Mouse (Mus musculus): ENCODE results near the gene Spg7.

Spg7 gene

DNA sequence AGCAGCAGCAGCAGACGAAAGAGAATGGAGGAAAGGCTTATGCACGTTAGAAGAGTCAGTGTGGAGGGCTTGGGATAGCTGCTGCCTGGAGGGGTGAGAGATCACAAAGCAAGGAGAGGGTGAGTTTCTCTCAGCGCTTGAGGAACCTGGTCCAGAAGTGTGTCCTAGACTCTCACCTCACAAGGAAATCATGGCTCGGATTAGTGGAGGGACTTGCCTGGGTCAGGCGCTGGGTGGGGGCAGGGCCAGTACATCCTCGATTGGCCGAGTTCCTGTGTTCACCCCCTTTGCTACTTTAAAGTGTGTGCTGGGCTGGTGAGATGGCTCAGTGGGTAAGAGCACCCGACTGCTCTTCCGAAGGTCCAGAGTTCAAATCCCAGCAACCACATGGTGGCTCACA lies 73.1 kb downstream of the Spg7 start:
- DNase-seq: no peak

DNA sequence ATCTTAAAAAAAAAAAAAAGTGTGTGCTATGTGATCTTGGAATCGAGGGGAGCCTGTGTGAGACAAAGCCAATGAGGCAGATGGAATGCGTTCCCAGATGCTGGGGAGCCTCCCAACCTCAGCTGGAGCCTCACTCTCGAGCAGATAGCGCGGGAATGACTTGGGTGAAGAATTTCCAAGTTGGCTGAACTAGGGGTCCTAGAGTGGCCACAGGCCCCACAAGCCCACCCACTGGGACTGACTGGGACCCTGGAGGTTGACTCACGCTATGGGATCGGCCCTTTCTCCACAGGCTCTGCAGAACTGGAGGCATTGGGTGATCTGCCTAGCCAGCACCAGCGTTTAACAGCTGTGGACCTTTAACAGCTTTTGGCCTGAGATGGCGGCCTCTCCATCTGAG lies 73.5 kb downstream of the Spg7 start:
- DNase-seq: no peak

DNA sequence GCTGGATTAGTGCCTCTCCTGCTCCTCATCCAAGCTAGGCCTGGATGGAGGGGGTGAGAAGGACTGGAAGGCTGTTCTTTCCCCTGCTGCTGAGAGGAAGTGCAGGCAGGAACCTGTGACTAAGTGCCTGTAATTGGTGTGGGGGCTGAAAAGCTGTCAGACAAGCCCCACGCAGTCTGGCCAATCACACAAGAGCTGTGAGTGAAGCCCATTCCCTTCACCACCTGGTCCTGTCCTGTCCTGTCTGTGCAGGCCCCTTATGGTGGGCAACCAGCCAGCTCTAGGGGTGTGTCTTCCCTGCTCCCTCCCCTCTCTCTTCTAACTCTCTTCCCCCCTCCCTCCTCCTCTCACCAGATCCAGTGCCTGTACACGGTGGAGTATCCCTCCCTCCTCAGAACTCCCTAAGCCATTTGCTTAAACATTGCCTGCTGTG lies 74.9 kb downstream of the Spg7 start:
- DNase-seq: no peak

DNA sequence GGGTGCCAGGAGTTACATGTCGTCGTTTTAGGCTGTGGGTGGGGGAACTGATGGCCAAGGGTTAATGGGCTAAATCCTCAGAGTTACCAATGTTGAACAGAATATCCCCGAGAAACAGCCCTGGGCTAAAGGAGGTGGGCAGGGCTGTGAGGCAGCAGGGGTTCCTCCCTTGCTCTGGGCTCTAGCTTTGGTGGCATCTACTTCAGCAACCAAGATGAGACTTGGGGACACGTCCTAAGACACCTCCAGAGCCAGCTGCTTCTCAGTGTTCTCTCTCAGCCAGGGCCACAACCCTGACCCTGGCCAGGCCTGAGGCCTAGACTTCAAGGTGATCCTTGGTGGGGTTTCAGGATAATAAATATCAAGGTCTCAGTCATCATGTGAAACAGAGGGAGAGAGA lies 76.0 kb downstream of the Spg7 start:
- no peak for DNase-seq

DNA sequence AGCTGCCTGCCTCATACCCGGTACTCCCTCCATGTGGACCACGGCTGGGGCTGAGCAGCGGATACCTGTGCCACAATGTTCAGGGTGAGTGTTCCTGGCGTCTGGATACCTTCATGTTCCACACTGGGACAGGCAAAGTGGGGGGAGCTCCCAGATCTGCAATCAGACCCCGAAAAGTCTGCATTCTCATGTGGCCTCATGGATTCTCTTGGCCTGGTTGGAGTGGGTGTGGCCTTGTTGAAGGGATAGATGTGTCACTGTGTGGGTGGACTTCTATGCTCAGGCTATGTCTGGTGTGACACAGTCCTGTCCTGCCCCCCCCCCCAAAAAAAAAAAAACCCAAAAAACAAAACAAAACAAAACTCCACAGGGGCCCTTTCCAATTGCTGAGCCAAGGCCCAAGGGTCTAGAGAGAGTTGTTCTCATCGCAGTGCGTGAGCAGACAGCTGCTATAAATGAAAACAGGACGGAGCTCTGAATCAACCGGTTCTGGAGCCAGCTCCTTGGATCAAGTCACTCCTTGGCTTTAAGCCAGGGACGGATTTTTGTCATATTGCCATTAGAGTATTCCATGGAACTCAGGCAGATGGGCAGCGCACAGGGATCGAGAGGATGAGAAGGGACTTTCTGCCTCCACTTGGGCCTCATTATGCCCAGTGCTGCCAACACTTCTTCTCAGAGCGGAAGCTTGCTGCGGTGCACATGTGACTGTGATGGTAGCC lies 79.2 kb downstream of the Spg7 start:
- DNase-seq: no peak

DNA sequence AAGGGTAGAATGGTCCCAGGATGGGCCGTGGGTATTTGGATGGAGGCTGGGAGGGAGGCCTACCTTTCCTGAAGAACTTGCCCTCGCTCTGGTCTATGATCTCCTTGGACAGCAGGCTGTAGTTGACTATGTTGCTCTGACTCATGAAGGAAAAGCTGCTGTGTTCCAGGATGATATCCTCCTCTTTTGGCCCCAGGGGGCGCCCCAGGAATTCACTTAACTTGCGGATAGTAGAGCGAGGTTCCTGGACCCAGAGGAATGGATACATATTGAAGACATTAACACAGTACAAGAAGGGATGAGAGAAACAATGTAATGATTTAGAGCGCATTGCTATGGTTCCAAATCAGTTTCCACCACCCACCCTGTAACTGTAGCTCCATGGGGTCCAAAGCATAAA lies 82.5 kb downstream of the Spg7 start:
- no peak for DNase-seq

DNA sequence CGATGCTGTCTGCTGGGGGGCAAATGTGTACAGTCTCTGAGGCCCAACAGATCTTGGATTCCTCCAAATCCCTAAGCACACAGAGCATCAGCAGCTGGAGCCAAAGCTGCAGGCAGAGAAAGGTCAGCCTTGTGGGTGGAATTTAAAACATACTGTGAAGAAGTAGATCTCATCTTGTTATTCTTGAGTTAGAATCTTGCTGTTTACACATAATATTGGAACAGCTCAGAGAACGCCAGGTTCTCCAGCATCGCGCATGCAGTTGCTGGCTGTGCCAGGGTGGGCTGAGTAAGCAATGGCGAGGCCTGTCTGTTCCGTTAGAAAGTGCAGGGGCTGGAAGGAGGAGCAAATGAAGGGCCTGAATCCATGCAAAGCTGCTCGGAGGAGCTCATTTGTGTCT lies 83.6 kb downstream of the Spg7 start:
- no peak for DNase-seq

Data from thymus, postnatal 36 days (tissue).